Mouse (Mus musculus) forebrain, embryonic 10.5 days (tissue): ENCODE results near the gene Hist1h2bh. TPM values are rescaled to one million over a fixed set of nuclear protein-coding genes. Genes with fewer than 3 reads are reported as not detected.
"Not testable (repeated sequence)": the region's sequence is repeated elsewhere in the genome, so short reads cannot be mapped to it uniquely, and the experiment has no call there.

ENCODE experiments used
- DNase-seq: peaks from one replicate; pipeline ENCODE4 v3.0.0-alpha.2; 2017; ENCODE audit warnings: low spot score; ENCODE audit errors: extremely low spot score
- H3K27ac ChIP-seq: fragments of 300-500 bp; sonication (generic); 2 replicates; pipeline ENCODE4 v1.5.1; 2016; ENCODE audit warnings: mild to moderate bottlenecking
- H3K27me3 ChIP-seq: fragments of 300-500 bp; sonication (generic); 2 replicates; pipeline ENCODE4 v1.6.1; 2016; ENCODE audit warnings: mild to moderate bottlenecking; ENCODE audit not compliant: poor library complexity, severe bottlenecking
- H3K36me3 ChIP-seq: fragments of 300-500 bp; sonication (generic); replicated peaks from 2 replicates; pipeline ENCODE4 v1.6.1; 2016; ENCODE audit warnings: mild to moderate bottlenecking, moderate library complexity
- H3K4me1 ChIP-seq: fragments of 300-500 bp; sonication (generic); 2 replicates; pipeline ENCODE4 v1.6.1; 2016
- H3K4me3 ChIP-seq: fragments of 300-500 bp; sonication (generic); 2 replicates; pipeline ENCODE4 v1.5.1; 2016; ENCODE audit warnings: mild to moderate bottlenecking, moderate library complexity
- H3K9me3 ChIP-seq: fragments of 300-500 bp; sonication (generic); 2 replicates; pipeline ENCODE4 v1.6.1; 2016; ENCODE audit warnings: mild to moderate bottlenecking, moderate library complexity
- WGBS: fragments of 180-500 bp; shearing (Covaris S2); methylation state at CpG from one replicate; pipeline ENCODE4 v1.1.7; 2016; 5-methylcytosine and 5-hydroxymethylcytosine counted together
- polyA plus RNA-seq: library from polyadenylated mRNA; unstranded; fragments of >200 nt; fragmentation: Nextera tagmentation; extraction: Ambion mirVana; gene quantifications from 2 replicates; pipeline ENCODE4 v1.2.1, GENCODE M21; 2016

Hist1h2bh gene
- polyA plus RNA-seq, 1 experiment from 2014 or later = 0.74 TPM

- Histone ChIP-seq H3K4me3 (peak overlapping the region; percentile 54; the same call in 1 of the 2 replicates), H3K27me3 (no peaks in the 10 kb centered on the region), H3K27ac (peak overlapping the region; percentile 92), H3K36me3 (no peaks in the 10 kb centered on the region), H3K4me1 (peaks cover 38% of the 10 kb centered on the region), H3K9me3 (no peaks in the 10 kb centered on the region)
- DNase-seq = no peak
- 85% methylated on average over 5 of the region's 5 CpGs for WGBS
These were observed 4.9 kb downstream of the Hist1h2bh start for GRCm38 (mm10) chr13:23538249-23538648.

GRCm38 (mm10) chr13:23537006-23537710 is 6.0 kb downstream of the Hist1h2bh start:
- peak overlapping the region; percentile 54 for H3K4me3 ChIP-seq
- 83% methylated on average over 3 of the region's 3 CpGs for WGBS
- DNase-seq = no peak

GRCm38 (mm10) chr13:23536076-23536822 is 6.9 kb downstream of the Hist1h2bh start:
- no peak for DNase-seq
- H3K4me1 ChIP-seq = peaks cover 43% of the 10 kb centered on the region
- no peaks in the 10 kb centered on the region for H3K36me3 ChIP-seq
- H3K27ac ChIP-seq = peak overlapping the region; percentile 92
- H3K27me3 ChIP-seq = no peaks in the 10 kb centered on the region
- H3K4me3 ChIP-seq = peak overlapping the region; percentile 54
- no peaks in the 10 kb centered on the region for H3K9me3 ChIP-seq
- whole genome bisulfite sequencing = 27% methylated on average over 7 of the region's 7 CpGs

More at GRCm38 (mm10) chr13:23537006-23537710, 6.0 kb downstream of the Hist1h2bh start:
- peaks cover 43% of the 10 kb centered on the region for H3K4me1 ChIP-seq
- peak overlapping the region; percentile 92 for H3K27ac ChIP-seq
- H3K36me3 ChIP-seq = no peaks in the 10 kb centered on the region
- H3K9me3 ChIP-seq = no peaks in the 10 kb centered on the region
- no peaks in the 10 kb centered on the region for H3K27me3 ChIP-seq

GRCm38 (mm10) chr13:23535137-23536075 is 7.8 kb downstream of the Hist1h2bh start, which contains the start of gene Hist1h3g:
Hist1h3g (plus strand) TSS chr13:23535422.
- peak; percentile 90 for DNase-seq

GRCm38 (mm10) chr13:23534368-23535131 is 8.6 kb downstream of the Hist1h2bh start:
- no peaks in the 10 kb centered on the region for H3K27me3 ChIP-seq
- DNase-seq = peak; percentile 57
- peak overlapping the region; percentile 54 for H3K4me3 ChIP-seq
- no peaks in the 10 kb centered on the region for H3K9me3 ChIP-seq
- no peaks in the 10 kb centered on the region for H3K36me3 ChIP-seq
- H3K4me1 ChIP-seq = peaks cover 47% of the 10 kb centered on the region
- peak overlapping the region; percentile 92 for H3K27ac ChIP-seq
- under 1% methylated on average over 15 of the region's 15 CpGs for WGBS

More at GRCm38 (mm10) chr13:23535137-23536075, 7.8 kb downstream of the Hist1h2bh start, which contains the start of gene Hist1h3g:
- H3K27me3 ChIP-seq, H3K9me3 ChIP-seq, H3K36me3 ChIP-seq: not testable (repeated sequence)
- under 1% methylated on average over 46 of the region's 62 CpGs for WGBS
- Histone ChIP-seq H3K4me1 (peaks cover 43% of the 10 kb centered on the region), H3K4me3 (peak within 1 kb of the TSS; percentile 54), H3K27ac (peak within 1 kb of the TSS; percentile 92)

GRCm38 (mm10) chr13:23533560-23534367 is 9.4 kb downstream of the Hist1h2bh start, which contains the start of gene Hist1h2af:
Hist1h2af (plus strand) TSS chr13:23533906.
- peak; percentile 84 for DNase-seq
- peak within 1 kb of the TSS; percentile 92 for H3K27ac ChIP-seq
- under 1% methylated on average over 27 of the region's 53 CpGs for WGBS
- H3K4me1 ChIP-seq = peaks cover 55% of the 10 kb centered on the region
- peak within 1 kb of the TSS; percentile 54 for H3K4me3 ChIP-seq
- not testable (repeated sequence) for H3K27me3 ChIP-seq, H3K36me3 ChIP-seq, H3K9me3 ChIP-seq

GRCm38 (mm10) chr13:23532262-23533075 is 10.7 kb downstream of the Hist1h2bh start:
- Histone ChIP-seq H3K4me1 (peaks cover 48% of the 10 kb centered on the region), H3K27ac (peak overlapping the region; percentile 92), H3K27me3 (no peaks in the 10 kb centered on the region), H3K36me3 (no peaks in the 10 kb centered on the region), H3K9me3 (no peaks in the 10 kb centered on the region), H3K4me3 (peak overlapping the region; percentile 54)
- 27% methylated on average over 9 of the region's 9 CpGs for whole genome bisulfite sequencing
- no peak for DNase-seq

GRCm38 (mm10) chr13:23530901-23531875 is 12.0 kb downstream of the Hist1h2bh start, which contains the start of gene Hist1h4h:
Hist1h4h (plus strand) TSS chr13:23531050.
- Histone ChIP-seq H3K36me3 (no peaks in the 10 kb centered on the region), H3K9me3 (no peaks in the 10 kb centered on the region), H3K4me1 (peaks cover 43% of the 10 kb centered on the region), H3K4me3 (peak within 1 kb of the TSS; percentile 54), H3K27me3 (no peaks in the 10 kb centered on the region), H3K27ac (peak within 1 kb of the TSS; percentile 92)
- WGBS = under 1% methylated on average over 62 of the region's 70 CpGs
- peak; percentile 97 for DNase-seq

- H3K9me3 ChIP-seq = no peaks in the 10 kb centered on the region
- H3K4me3 ChIP-seq = peak overlapping the region; percentile 54
- H3K4me1 ChIP-seq = peaks cover 47% of the 10 kb centered on the region
- peak overlapping the region; percentile 92 for H3K27ac ChIP-seq
- DNase-seq = peak; percentile 49
- no peaks in the 10 kb centered on the region for H3K36me3 ChIP-seq
- under 1% methylated on average over 20 of the region's 20 CpGs for WGBS
- H3K27me3 ChIP-seq = no peaks in the 10 kb centered on the region
These were observed 12.9 kb downstream of the Hist1h2bh start for GRCm38 (mm10) chr13:23530181-23530900.
